Mouse (Mus musculus): ENCODE measurements at regions not wholly inside any gene's neighbourhood (a gene's known extent, or its start where the extent isn't known, plus 50 kb on each side); places are given as distances from the start of the nearest gene placed in this dataset.
"Not testable (repeated sequence)": the region's sequence is repeated elsewhere in the genome, so short reads cannot be mapped to it uniquely, and the experiment has no call there.

GRCm38 (mm10) chr7:116680523-116680922, 176.4 kb downstream of the Nucb2 start:
- DNase-seq (ENCODE audit: low spot score in 2 of 2): no peak

DNA sequence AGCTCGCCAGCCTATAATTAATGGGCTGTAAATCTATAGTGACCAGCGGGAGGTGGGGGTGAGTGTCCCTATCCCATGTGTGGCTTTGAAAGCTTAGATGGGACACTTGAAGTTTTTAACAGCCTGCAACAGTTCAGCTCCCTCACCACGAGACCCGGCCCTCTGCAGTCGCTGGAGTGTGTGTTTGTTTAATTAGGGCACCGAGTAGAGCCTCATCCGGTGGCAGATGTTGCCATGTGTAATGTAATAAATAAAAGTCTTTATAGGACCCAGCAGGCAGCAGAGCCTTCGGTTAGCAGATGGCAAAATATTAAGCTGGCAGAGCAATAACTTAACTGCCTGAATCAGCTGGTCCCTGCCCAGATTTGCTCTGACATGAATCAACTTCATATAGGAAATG, 177.1 kb downstream of the Nucb2 start:
- no peak for DNase-seq (ENCODE audit: low spot score in 2 of 2)

DNA sequence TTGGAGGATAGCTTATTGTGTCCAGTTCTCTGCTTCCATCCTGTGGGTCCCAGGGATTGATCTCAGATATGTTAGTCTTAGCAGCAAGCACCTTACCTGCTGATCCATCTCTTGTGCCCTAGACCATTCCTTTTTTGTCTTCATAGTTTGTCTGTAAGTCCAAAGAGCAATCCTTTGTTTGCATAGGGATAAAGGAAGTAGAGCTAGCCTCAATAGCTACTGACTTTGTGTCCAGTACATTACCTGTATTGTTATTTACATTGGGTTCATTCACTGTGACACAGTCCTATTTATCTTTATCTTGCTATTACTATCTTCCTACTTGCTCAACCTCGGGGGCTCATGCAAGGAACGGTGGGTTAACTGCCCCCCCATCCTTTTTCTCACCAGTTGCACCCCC, 196.2 kb downstream of the Nucb2 start:
- no peak for DNase-seq (ENCODE audit: low spot score in 2 of 2)

GRCm38 (mm10) chr7:116701466-116702342, 197.5 kb downstream of the Nucb2 start:
- peak; percentile 71 to 81 for DNase-seq (ENCODE audit: low spot score in 2 of 2)

GRCm38 (mm10) chr7:116702596-116702995, 198.4 kb downstream of the Nucb2 start:
- no peak for DNase-seq (ENCODE audit: low spot score in 2 of 2)

DNA sequence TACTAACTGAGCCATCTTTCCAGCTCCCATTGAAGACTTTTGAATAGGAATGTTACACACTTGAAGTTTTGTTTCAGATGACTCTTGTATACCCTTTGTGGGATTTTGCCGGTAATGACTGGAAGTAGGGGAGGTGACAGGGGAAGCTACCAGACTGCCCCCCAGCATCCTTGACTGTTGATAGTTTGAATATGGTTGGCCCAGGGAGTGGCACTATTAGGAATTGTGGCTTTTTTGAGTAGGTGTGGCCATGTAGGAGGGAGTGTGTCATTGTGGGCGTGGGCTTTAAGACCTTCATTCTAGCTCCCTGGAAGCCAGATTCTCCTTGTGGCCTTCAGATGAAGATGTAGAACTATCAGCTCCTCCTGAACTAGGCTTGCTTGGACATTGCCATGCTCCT, 207.4 kb downstream of the Nucb2 start:
- no peak for DNase-seq (ENCODE audit: low spot score in 2 of 2)

GRCm38 (mm10) chr7:116713200-116713599, 209.0 kb downstream of the Nucb2 start:
- no peak for DNase-seq (ENCODE audit: low spot score in 2 of 2)

DNA sequence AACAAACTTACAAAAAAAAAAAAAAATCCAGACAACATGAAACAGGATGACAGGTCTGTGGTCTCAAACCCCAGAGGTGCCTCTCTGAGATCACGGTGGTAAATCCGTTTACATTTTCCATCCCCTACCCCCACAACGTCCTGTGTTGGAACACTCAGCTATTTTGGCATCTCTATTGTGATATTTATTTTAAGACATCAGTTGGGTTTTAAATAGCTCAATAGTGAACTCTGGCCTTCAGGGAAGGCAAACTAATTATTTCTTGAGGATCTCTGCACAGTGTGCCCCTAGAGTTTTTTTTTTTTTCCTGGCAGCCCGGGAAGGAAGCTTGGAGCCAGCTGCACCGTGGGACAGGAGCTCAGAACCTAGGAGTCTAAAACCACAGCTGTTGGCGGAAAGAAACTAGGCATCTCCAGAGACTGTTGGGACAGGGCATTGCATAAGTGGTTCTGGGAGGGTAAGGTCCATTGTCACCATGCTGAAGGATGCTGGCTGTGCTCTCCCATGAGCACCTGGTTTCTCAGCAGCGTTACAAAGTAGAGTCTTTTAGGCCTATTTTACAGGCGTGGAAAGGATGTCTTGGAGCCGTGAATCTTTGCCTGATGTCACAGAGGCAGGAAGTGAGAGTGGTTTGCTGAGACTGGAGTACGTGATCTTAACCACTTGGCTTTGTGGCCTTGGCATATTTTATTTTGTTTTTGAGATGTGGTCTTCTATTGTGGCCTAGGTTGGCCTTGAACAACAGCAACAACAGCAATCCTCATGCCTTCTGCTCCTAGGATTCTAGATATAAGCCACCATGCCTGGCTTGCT, 211.3 kb downstream of the Nucb2 start:
- no peak for DNase-seq (ENCODE audit: low spot score in 2 of 2)

DNA sequence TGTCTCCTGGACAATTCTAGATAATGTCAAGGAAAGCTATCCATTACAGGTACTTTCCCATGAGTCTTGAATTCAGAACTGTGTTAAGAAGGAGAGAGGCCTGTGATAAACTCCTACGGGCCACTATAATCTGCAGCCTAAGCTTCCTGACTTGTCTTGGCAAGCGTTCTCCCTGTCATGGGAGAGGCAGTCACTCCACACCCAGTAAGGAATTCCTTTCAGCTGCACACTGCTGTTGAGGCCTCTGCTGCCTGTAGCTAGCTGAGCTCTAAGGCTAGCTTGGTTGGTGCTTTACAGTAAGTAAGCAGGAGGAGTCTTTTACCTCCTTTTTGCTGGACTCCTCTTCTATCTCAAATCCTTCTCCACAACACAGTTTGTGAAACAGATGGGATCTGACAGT, 224.2 kb downstream of the Nucb2 start:
- DNase-seq (ENCODE audit: low spot score in 2 of 2): no peak

- DNase-seq (ENCODE audit: low spot score in 2 of 2): no peak
These were observed 225.6 kb downstream of the Nucb2 start for GRCm38 (mm10) chr7:116729795-116730194.

GRCm38 (mm10) chr7:116735676-116736075, 231.5 kb downstream of the Nucb2 start:
- no peak for DNase-seq (ENCODE audit: low spot score in 2 of 2)

- no peak for DNase-seq (ENCODE audit: low spot score in 2 of 2)
These were observed 232.2 kb downstream of the Nucb2 start for GRCm38 (mm10) chr7:116736333-116736732.

- no peak for DNase-seq (ENCODE audit: low spot score in 2 of 2)
These were observed 233.8 kb downstream of the Nucb2 start for GRCm38 (mm10) chr7:116738009-116738408.

DNA sequence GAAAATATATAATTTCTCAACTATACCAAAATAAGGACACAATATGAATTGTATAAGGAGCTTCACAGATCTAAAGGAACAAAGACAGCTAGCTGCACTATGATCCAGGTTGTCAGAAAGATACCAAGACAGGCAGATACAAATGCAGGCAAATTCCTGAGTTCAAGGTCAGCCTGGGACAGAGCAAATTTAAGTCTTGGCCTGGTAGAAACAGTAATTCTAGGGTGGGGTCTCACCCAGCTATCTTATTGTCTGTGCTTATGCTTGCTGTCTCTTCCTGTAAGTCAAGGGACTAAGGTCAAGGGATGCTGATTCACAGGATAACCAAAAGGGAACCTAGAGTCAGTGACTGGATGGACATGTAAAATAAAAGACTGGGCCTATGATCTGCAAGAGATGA, 250.4 kb downstream of the Nucb2 start:
- no peak for DNase-seq (ENCODE audit: low spot score in 2 of 2)

GRCm38 (mm10) chr7:116792181-116792580, 288.0 kb downstream of the Nucb2 start:
- DNase-seq (ENCODE audit: low spot score in 2 of 2): not testable (repeated sequence)

GRCm38 (mm10) chr7:116808475-116808874, 304.3 kb downstream of the Nucb2 start:
- DNase-seq (ENCODE audit: low spot score in 2 of 2): no peak

- DNase-seq (ENCODE audit: low spot score in 2 of 2): peak in 1 of 2 experiments; percentile 5
These were observed 312.3 kb downstream of the Nucb2 start for GRCm38 (mm10) chr7:116816494-116816893.

GRCm38 (mm10) chr7:116817991-116818390, 313.8 kb downstream of the Nucb2 start:
- no peak for DNase-seq (ENCODE audit: low spot score in 2 of 2)

- no peak for DNase-seq (ENCODE audit: low spot score in 2 of 2)
These were observed 316.4 kb downstream of the Nucb2 start for GRCm38 (mm10) chr7:116820613-116821012.

DNA sequence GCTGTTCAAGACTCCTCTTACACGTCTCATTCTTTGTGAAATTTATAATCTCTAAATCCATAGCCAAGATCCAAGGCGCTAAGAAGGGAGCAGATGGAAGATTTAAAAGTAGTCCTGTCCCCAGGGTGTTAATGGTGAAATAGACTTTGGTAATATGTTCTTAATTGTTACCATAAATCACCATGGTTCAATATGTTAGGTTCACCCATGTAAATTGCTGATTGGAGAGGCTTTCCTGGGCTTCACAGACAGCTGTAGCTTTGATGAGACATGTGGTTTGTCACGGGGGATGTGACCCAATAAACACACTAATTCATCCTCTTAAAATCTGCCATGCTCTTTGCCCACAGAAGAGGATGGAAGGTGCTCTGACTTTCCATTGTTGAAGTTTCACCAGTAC, 338.7 kb downstream of the Nucb2 start:
- no peak for DNase-seq (ENCODE audit: low spot score in 2 of 2)

DNA sequence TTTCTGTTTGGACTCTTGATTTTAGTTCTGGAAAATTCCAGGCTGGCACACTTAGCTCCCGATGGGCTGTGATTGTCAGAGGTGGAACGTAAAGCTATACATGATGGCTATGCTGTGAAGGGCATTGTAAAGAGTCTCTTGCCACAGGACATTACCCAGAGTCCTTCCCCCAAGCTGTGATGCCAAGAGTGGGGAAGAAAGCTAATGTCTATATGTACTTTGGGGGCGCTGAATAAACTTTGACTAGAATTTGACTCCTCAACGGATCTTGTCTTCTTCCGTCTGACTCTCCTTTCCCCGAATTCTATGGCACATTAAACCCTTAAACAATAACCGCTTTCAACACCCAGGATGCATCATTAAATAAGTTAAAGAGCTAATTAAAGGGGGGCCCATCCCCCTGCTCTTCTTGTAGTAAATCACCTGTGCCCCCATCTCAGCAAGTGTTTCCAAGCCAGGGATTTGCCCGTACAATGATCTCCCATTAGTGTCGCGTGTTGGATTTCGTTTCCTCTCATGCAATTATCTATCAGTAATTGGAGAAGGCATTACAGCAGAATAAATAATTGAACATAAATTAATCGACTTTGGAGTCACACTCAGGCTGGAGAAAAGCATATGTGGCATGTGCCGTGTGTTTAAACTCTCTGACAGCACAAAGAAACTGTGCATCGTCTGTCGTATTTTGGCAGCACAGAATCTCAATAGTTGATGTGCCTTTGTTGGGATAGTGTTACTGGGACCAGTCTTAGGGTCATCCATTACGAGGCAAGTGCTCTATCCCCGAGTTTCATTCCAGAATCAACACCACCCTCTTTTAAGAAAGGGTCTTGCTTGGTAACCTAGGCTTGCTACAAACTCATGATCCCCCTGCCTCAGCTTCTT, 343.9 kb downstream of the Nucb2 start:
- no peak for DNase-seq (ENCODE audit: low spot score in 2 of 2)

DNA sequence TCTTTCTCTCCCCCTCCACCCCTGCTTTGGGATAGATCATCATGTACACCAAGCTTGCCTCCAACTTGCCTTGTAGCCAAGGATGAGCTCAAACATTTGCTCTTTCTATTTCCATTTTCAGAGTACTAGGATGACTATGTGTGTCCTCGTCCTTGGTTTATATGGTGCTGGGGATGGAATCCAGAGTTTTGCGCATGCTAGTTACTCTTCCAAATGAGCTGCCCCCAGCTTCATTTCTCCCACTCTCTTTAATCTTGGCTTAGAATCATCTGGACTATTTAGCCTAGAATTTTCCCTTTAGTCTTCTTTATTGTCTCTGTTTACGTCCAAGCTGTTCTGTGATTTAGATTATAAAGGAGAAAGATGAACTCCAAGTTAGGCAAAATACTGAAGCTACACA, 349.2 kb downstream of the Nucb2 start:
- peak in 1 of 2 experiments; percentile 4 for DNase-seq (ENCODE audit: low spot score in 2 of 2)

All from right cerebral cortex, postnatal 36 days (tissue).